ENCODE assay signal across 8 mouse cellular contexts in genomic region chr4:151604481-151604880, GRCm38 (mm10).
A peak's percentile ranks its signal among the peaks of the same experiment; 100 is the strongest.
DNase-seq lines count a peak whose midpoint lies in the region; ATAC-seq and TF ChIP-seq lines count a peak whose summit lies in the region.

No protein-coding gene starts in this region.

- WGBS in limb, embryonic 12.5 days: 5% methylated on average over 16 of the region's 16 CpGs

- H3K9ac ChIP-seq in limb, embryonic 12.5 days (replicated peaks): no peak overlapping the region

- H3K9me3 ChIP-seq in limb, embryonic 12.5 days: no peaks in the 10 kb centered on the region

- no peak for TF ChIP-seq POLR2A in myocyte (IDR thresholded peaks at IDR 0.05; ENCODE audit: insufficient read length, low read depth)

- ATAC-seq in limb, embryonic 12.5 days (ENCODE audit: insufficient number of reproducible peaks, insufficient read depth, low FRiP score, low TSS enrichment, low read depth): peak; percentile 94

- no peaks in the 10 kb centered on the region for H3K27me3 ChIP-seq in limb, embryonic 12.5 days
- no peaks in the 10 kb centered on the region for H3K27me3 ChIP-seq in myocyte (ENCODE audit: control insufficient read depth, insufficient read depth, insufficient read length)

- no peaks in the 10 kb centered on the region for H3K79me2 ChIP-seq in myocyte (ENCODE audit: control insufficient read depth, insufficient read depth)

- peak; percentile 44 to 59 for DNase-seq in cerebellum, postnatal 10 days
- no peak for DNase-seq in cerebellum, adult 18-20 months
- DNase-seq in embryo, embryonic 10 days (ENCODE audit: low spot score): peak; percentile 96
- DNase-seq in heart, adult 18-20 months: peak; percentile 76 to 87
- DNase-seq in kidney, adult 11 months: peak; percentile 36
- DNase-seq in thymus, postnatal 4 days: peak; percentile 73

- no peak overlapping the region for H3K4me3 ChIP-seq in limb, embryonic 12.5 days (replicated peaks)
- H3K4me3 ChIP-seq in myocyte: no peak overlapping the region

- no peaks in the 10 kb centered on the region for H3K4me1 ChIP-seq in limb, embryonic 12.5 days (replicated peaks)

- no peak overlapping the region for H3ac ChIP-seq in myocyte (ENCODE audit: control insufficient read depth, insufficient read length)

- no peaks in the 10 kb centered on the region for H3K36me3 ChIP-seq in limb, embryonic 12.5 days
- H3K36me3 ChIP-seq in myocyte (ENCODE audit: control insufficient read depth, insufficient read depth): no peaks in the 10 kb centered on the region

- H3K4me2 ChIP-seq in limb, embryonic 12.5 days: no peak overlapping the region
- H3K4me2 ChIP-seq in myocyte (ENCODE audit: low read depth): no peak overlapping the region

- no peak overlapping the region for H3K27ac ChIP-seq in limb, embryonic 12.5 days

TF ChIP-seq in myocyte, 11 proteins besides CTCF, POLR2A, EP300 and RAD21:
- TF ChIP-seq REST (IDR thresholded peaks at IDR 0.05; ENCODE audit: insufficient read depth, insufficient read length) (peak; percentile 87), CEBPB (IDR thresholded peaks at IDR 0.05; ENCODE audit: insufficient read depth, poor library complexity, severe bottlenecking) (no peak)

Comparison
In these comparisons a context has a peak if more than half of its experiments do, and no peak if none do; other contexts are left out.
1. DNase-seq: peak in cerebellum, postnatal 10 days (2 of 2), embryo, embryonic 10 days (single experiment), heart, adult 18-20 months (2 of 2), kidney, adult 11 months (single experiment) and thymus, postnatal 4 days (single experiment); none in cerebellum, adult 18-20 months (0 of 2).